Mouse (Mus musculus) limb, embryonic 13.5 days (tissue): ENCODE data around the gene Apof. TPM values are rescaled to one million over a fixed set of nuclear protein-coding genes. Genes with fewer than 3 reads are reported as not detected.
A peak's percentile ranks its signal among the peaks of the same experiment; 100 is the strongest.
"Not testable (repeated sequence)": the region's sequence is repeated elsewhere in the genome, so short reads cannot be mapped to it uniquely, and the experiment has no call there.

Source experiments
- ATAC-seq: fragments of 200-750 bp; cut with Nextera tagmentation; 2 replicates; pipeline ENCODE4 v1.8.0; 2017; ENCODE audit warnings: low read depth, moderate number of reproducible peaks, moderate TSS enrichment; ENCODE audit not compliant: low FRiP score
- H3K27ac ChIP-seq: fragments of 300-500 bp; sonication (generic); 2 replicates; pipeline ENCODE4 v1.5.1; 2015; ENCODE audit warnings: inconsistent platforms, mild to moderate bottlenecking, moderate library complexity
- H3K27me3 ChIP-seq: fragments of 300-500 bp; sonication (generic); 2 replicates; pipeline ENCODE4 v1.6.1; 2015; ENCODE audit warnings: mild to moderate bottlenecking, inconsistent platforms
- H3K36me3 ChIP-seq: fragments of 300-500 bp; sonication (generic); 2 replicates; pipeline ENCODE4 v1.6.1; 2015; ENCODE audit warnings: inconsistent platforms, mild to moderate bottlenecking, moderate library complexity
- H3K4me1 ChIP-seq: fragments of 300-500 bp; sonication (generic); 2 replicates; pipeline ENCODE4 v1.6.1; 2015; ENCODE audit warnings: inconsistent platforms
- H3K4me2 ChIP-seq: fragments of 300-500 bp; sonication (generic); replicated peaks from 2 replicates; pipeline ENCODE4 v1.6.1; 2015; ENCODE audit warnings: inconsistent platforms, mild to moderate bottlenecking, moderate library complexity
- H3K4me3 ChIP-seq: fragments of 300-500 bp; sonication (generic); 2 replicates; pipeline ENCODE4 v1.5.1; 2015; ENCODE audit warnings: moderate library complexity, mild to moderate bottlenecking, inconsistent platforms
- H3K9ac ChIP-seq: fragments of 300-500 bp; sonication (generic); 2 replicates; pipeline ENCODE4 v1.6.1; 2015; ENCODE audit warnings: mild to moderate bottlenecking, inconsistent platforms
- H3K9me3 ChIP-seq: fragments of 300-500 bp; sonication (generic); 2 replicates; pipeline ENCODE4 v1.6.1; 2016; ENCODE audit warnings: inconsistent platforms
- WGBS: fragments of 180-500 bp; shearing (Covaris S2); methylation state at CpG from one replicate; pipeline ENCODE4 v1.1.7; 2015; 5-methylcytosine and 5-hydroxymethylcytosine counted together
- polyA plus RNA-seq: library from polyadenylated mRNA; unstranded; fragments of >200 nt; fragmentation: Nextera tagmentation; extraction: Ambion mirVana; gene quantifications from 2 replicates; pipeline ENCODE4 v1.2.1, GENCODE M21; 2015

Gene Apof
- polyA plus RNA-seq, 1 experiment from 2014 or later: not detected

GRCm38 (mm10) chr10:128260376-128260775 lies 8.1 kb upstream of the Apof start:
- 83% methylated on average over 7 of the region's 7 CpGs for WGBS
- ATAC-seq, H3K36me3 ChIP-seq: not testable (repeated sequence)

GRCm38 (mm10) chr10:128262300-128262699 lies 6.2 kb upstream of the Apof start:
- no peak overlapping the region for H3K4me2 ChIP-seq
- no peaks in the 10 kb centered on the region for H3K36me3 ChIP-seq
- 82% methylated on average over 22 of the region's 22 CpGs for WGBS
- H3K4me3 ChIP-seq: no peak overlapping the region
- H3K4me1 ChIP-seq: no peaks in the 10 kb centered on the region
- H3K27ac ChIP-seq: no peak overlapping the region
- no peaks in the 10 kb centered on the region for H3K9me3 ChIP-seq
- no peak for ATAC-seq
- H3K27me3 ChIP-seq: no peaks in the 10 kb centered on the region
- no peak overlapping the region for H3K9ac ChIP-seq

More at GRCm38 (mm10) chr10:128260376-128260775, 8.1 kb upstream of the Apof start:
- H3K4me3 ChIP-seq, H3K9ac ChIP-seq, H3K4me2 ChIP-seq, H3K27ac ChIP-seq, H3K9me3 ChIP-seq, H3K27me3 ChIP-seq, H3K4me1 ChIP-seq: not testable (repeated sequence)

- no peaks in the 10 kb centered on the region for H3K27me3 ChIP-seq
- H3K4me1 ChIP-seq: no peaks in the 10 kb centered on the region
- 81% methylated on average over 6 of the region's 6 CpGs for WGBS
- no peaks in the 10 kb centered on the region for H3K36me3 ChIP-seq
- no peak overlapping the region for H3K4me3 ChIP-seq
- no peak for ATAC-seq
- H3K9me3 ChIP-seq: no peaks in the 10 kb centered on the region
- no peak overlapping the region for H3K4me2 ChIP-seq
- H3K27ac ChIP-seq: no peak overlapping the region
- no peak overlapping the region for H3K9ac ChIP-seq
These were observed 4.8 kb upstream of the Apof start for GRCm38 (mm10) chr10:128263393-128264310.

GRCm38 (mm10) chr10:128269206-128269910 lies 887 bp downstream of the Apof start:
- H3K27me3 ChIP-seq: no peaks in the 10 kb centered on the region
- WGBS: 87% methylated on average over 16 of the region's 16 CpGs
- no peak overlapping the region for H3K27ac ChIP-seq
- ATAC-seq: no peak
- H3K4me1 ChIP-seq: no peaks in the 10 kb centered on the region; the same call in 1 of the 2 replicates
- H3K9ac ChIP-seq: no peak overlapping the region
- H3K4me3 ChIP-seq: peak overlapping the region; percentile 70; the same call in 1 of the 2 replicates
- H3K9me3 ChIP-seq: no peaks in the 10 kb centered on the region
- H3K36me3 ChIP-seq: no peaks in the 10 kb centered on the region
- H3K4me2 ChIP-seq: peak overlapping the region; percentile 70

GRCm38 (mm10) chr10:128270287-128270841 lies 1.9 kb downstream of the Apof start, which contains the start of gene Stat2:
Gene Stat2, plus strand, starts transcription at chr10:128270559.
- peak; percentile 99 for ATAC-seq

GRCm38 (mm10) chr10:128270866-128271265 lies 2.4 kb downstream of the Apof start:
- Histone ChIP-seq H3K36me3 (no peaks in the 10 kb centered on the region), H3K4me2 (peak overlapping the region; percentile 70), H3K27me3 (no peaks in the 10 kb centered on the region), H3K4me1 (no peaks in the 10 kb centered on the region; the same call in 1 of the 2 replicates), H3K9ac (peak overlapping the region; percentile 74), H3K4me3 (peak overlapping the region; percentile 70), H3K9me3 (no peaks in the 10 kb centered on the region), H3K27ac (0 out of 2 replicates have a peak overlapping the region, but pooled peaks have one; percentile 17)
- no peak for ATAC-seq
- WGBS: 44% methylated on average over 7 of the region's 7 CpGs

More at GRCm38 (mm10) chr10:128270287-128270841, 1.9 kb downstream of the Apof start, which contains the start of gene Stat2:
- peak within 1 kb of the TSS; percentile 17; the same call in 1 of the 2 replicates for H3K27ac ChIP-seq
- H3K27me3 ChIP-seq: no peaks in the 10 kb centered on the region
- H3K9me3 ChIP-seq: no peaks in the 10 kb centered on the region
- no peaks in the 10 kb centered on the region for H3K36me3 ChIP-seq
- H3K9ac ChIP-seq: peak within 1 kb of the TSS; percentile 74
- WGBS: under 1% methylated on average over 42 of the region's 43 CpGs
- no peaks in the 10 kb centered on the region; the same call in 1 of the 2 replicates for H3K4me1 ChIP-seq
- H3K4me2 ChIP-seq: peak within 1 kb of the TSS; percentile 70
- H3K4me3 ChIP-seq: peak within 1 kb of the TSS; percentile 70

- no peaks in the 10 kb centered on the region for H3K9me3 ChIP-seq
- H3K27me3 ChIP-seq: no peaks in the 10 kb centered on the region
- WGBS: 63% methylated on average over 2 of the region's 2 CpGs
- H3K9ac ChIP-seq: no peak overlapping the region
- H3K27ac ChIP-seq: no peak overlapping the region
- H3K36me3 ChIP-seq: peaks cover 5% of the 10 kb centered on the region
- H3K4me3 ChIP-seq: no peak overlapping the region
- no peak for ATAC-seq
- H3K4me1 ChIP-seq: no peaks in the 10 kb centered on the region; the same call in 1 of the 2 replicates
- no peak overlapping the region for H3K4me2 ChIP-seq
These were observed 3.4 kb downstream of the Apof start for GRCm38 (mm10) chr10:128271883-128272282.

- not testable (repeated sequence) for ATAC-seq, H3K4me3 ChIP-seq, H3K27me3 ChIP-seq, H3K36me3 ChIP-seq, H3K27ac ChIP-seq, H3K9ac ChIP-seq, H3K9me3 ChIP-seq, H3K4me2 ChIP-seq, H3K4me1 ChIP-seq
- 85% methylated on average over 5 of the region's 7 CpGs for WGBS
These were observed 4.5 kb downstream of the Apof start for GRCm38 (mm10) chr10:128272819-128273439.

- not testable (repeated sequence) for H3K27ac ChIP-seq, H3K9ac ChIP-seq, H3K4me3 ChIP-seq, H3K27me3 ChIP-seq, H3K9me3 ChIP-seq, H3K4me1 ChIP-seq, H3K4me2 ChIP-seq, ATAC-seq
- WGBS: 96% methylated on average over 1 of the region's 1 CpGs
- H3K36me3 ChIP-seq: peaks cover 21% of the 10 kb centered on the region
These were observed 6.9 kb downstream of the Apof start for GRCm38 (mm10) chr10:128275374-128275773.

- peaks cover 45% of the 10 kb centered on the region for H3K36me3 ChIP-seq
- ATAC-seq: no peak
- no peak overlapping the region for H3K9ac ChIP-seq
- no peak overlapping the region for H3K4me2 ChIP-seq
- 60% methylated on average over 6 of the region's 6 CpGs for WGBS
- no peak overlapping the region for H3K4me3 ChIP-seq
- H3K27ac ChIP-seq: no peak overlapping the region
- no peaks in the 10 kb centered on the region for H3K4me1 ChIP-seq
- H3K9me3 ChIP-seq: no peaks in the 10 kb centered on the region
- H3K27me3 ChIP-seq: no peaks in the 10 kb centered on the region
These were observed 9.7 kb downstream of the Apof start for GRCm38 (mm10) chr10:128278158-128278557.

- Histone ChIP-seq H3K9me3 (no peaks in the 10 kb centered on the region), H3K36me3 (peaks cover 67% of the 10 kb centered on the region), H3K27ac (no peak overlapping the region), H3K4me2 (no peak overlapping the region), H3K27me3 (no peaks in the 10 kb centered on the region), H3K4me3 (no peak overlapping the region), H3K4me1 (no peaks in the 10 kb centered on the region), H3K9ac (no peak overlapping the region)
- 89% methylated on average over 6 of the region's 6 CpGs for WGBS
- no peak for ATAC-seq
These were observed 12.5 kb downstream of the Apof start for GRCm38 (mm10) chr10:128280943-128281342.
